Comparison of ENCODE assay signal across 8 mouse cellular contexts in genomic region chr2:129593141-129593875, GRCm38 (mm10). TPM values are rescaled to one million over a fixed set of nuclear protein-coding genes. Genes with fewer than 3 reads are reported as not detected.
DNase-seq lines count a peak whose midpoint lies in the region; ATAC-seq and TF ChIP-seq lines count a peak whose summit lies in the region.

No protein-coding gene starts in this region.

- TF ChIP-seq CTCF in intestine, postnatal 0 days (IDR thresholded peaks at IDR 0.05; ENCODE audit: low read depth): 0 out of 2 replicates have a peak, but pooled peaks have one; percentile 24

- WGBS in intestine, postnatal 0 days: 1% methylated on average over 51 of the region's 77 CpGs
- 0% methylated on average over 43 of the region's 77 CpGs for WGBS in midbrain, embryonic 11.5 days

- H3K36me3 ChIP-seq in intestine, postnatal 0 days (ENCODE audit: control insufficient read depth, insufficient read depth): no peaks in the 10 kb centered on the region
- H3K36me3 ChIP-seq in midbrain, embryonic 11.5 days (ENCODE audit: control insufficient read depth, insufficient read depth, low read length): no peaks in the 10 kb centered on the region

- intact Hi-C loops in left cerebral cortex, postnatal 4 days (cut with DNase I): loop anchor here (5.0 kb wide), 1 partner anchor 91 kb away; no protein-coding TSS in a partner anchor

- peak overlapping the region; percentile 67 for H3K9ac ChIP-seq in intestine, postnatal 0 days (ENCODE audit: low read depth, low read length)
- H3K9ac ChIP-seq in midbrain, embryonic 11.5 days (ENCODE audit: low read length): peak overlapping the region; percentile 80

- peak; percentile 85 to 88 for DNase-seq in adrenal gland, postnatal 36 days
- peak; percentile 51 for DNase-seq in embryo, embryonic 11.5 days (ENCODE audit: low read depth, low spot score)
- peak; percentile 76 to 80 for DNase-seq in gastrocnemius, postnatal 4 days (ENCODE audit: low spot score in 2 of 2)
- DNase-seq in left cerebral cortex, postnatal 4 days: peak; percentile 85
- DNase-seq in midbrain, embryonic 11.5 days (ENCODE audit: low spot score, missing footprints): peak; percentile 97
- DNase-seq in spleen, postnatal 10 days (ENCODE audit: low spot score in 2 of 2): peak; percentile 29 to 53
- no peak for DNase-seq in c-Kit-positive CD71-positive TER-119-positive erythroid progenitor cells, embryonic 14.5 days (ENCODE audit: low spot score)

- peak; percentile 62 for ATAC-seq in intestine, postnatal 0 days
- ATAC-seq in midbrain, embryonic 11.5 days (ENCODE audit: low FRiP score): peak; percentile 88

- peaks cover 3% of the 10 kb centered on the region; the same call in 1 of the 2 replicates for H3K4me1 ChIP-seq in intestine, postnatal 0 days (replicated peaks; ENCODE audit: control insufficient read depth, insufficient read depth, low read length)
- peaks cover 18% of the 10 kb centered on the region for H3K4me1 ChIP-seq in midbrain, embryonic 11.5 days (ENCODE audit: control insufficient read depth, insufficient read depth, low read length)

- H3K4me2 ChIP-seq in intestine, postnatal 0 days (replicated peaks; ENCODE audit: low read depth): peak overlapping the region; percentile 95
- peak overlapping the region; percentile 80 for H3K4me2 ChIP-seq in midbrain, embryonic 11.5 days

- peak overlapping the region; percentile 58 for H3K27ac ChIP-seq in intestine, postnatal 0 days (ENCODE audit: low read depth, low read length)
- H3K27ac ChIP-seq in midbrain, embryonic 11.5 days (ENCODE audit: low read depth, low read length): peak overlapping the region; percentile 77

- peak overlapping the region; percentile 70 for H3K4me3 ChIP-seq in intestine, postnatal 0 days (ENCODE audit: low read depth, low read length)
- H3K4me3 ChIP-seq in midbrain, embryonic 11.5 days (ENCODE audit: low read depth, low read length): peak overlapping the region; percentile 67

- no peaks in the 10 kb centered on the region for H3K9me3 ChIP-seq in intestine, postnatal 0 days (ENCODE audit: control insufficient read depth)
- H3K9me3 ChIP-seq in midbrain, embryonic 11.5 days (ENCODE audit: control insufficient read depth, low read length): no peaks in the 10 kb centered on the region

- H3K27me3 ChIP-seq in intestine, postnatal 0 days (replicated peaks; ENCODE audit: control insufficient read depth, insufficient read depth, low read length): no peaks in the 10 kb centered on the region
- H3K27me3 ChIP-seq in midbrain, embryonic 11.5 days (ENCODE audit: control insufficient read depth, insufficient read depth, low read length): peaks cover 3% of the 10 kb centered on the region; the same call in 1 of the 2 replicates

RNA-seq across cellular contexts. Expression of gene Sirpa, which starts 0.7 kb away (rescaled TPM):
- 10 to 100 TPM; 37.5 to 66.5 TPM for total RNA-seq in adrenal gland, postnatal 36 days (2021)
- 10 to 100 TPM; 43.1 to 46.2 TPM for total RNA-seq in gastrocnemius, postnatal 4 days (2021)
- 9.5 and 9.7 TPM in 2 replicates for polyA plus RNA-seq in intestine, postnatal 0 days (2015; fragmentation: Nextera tagmentation; extraction: Ambion mirVana)
- total RNA-seq in left cerebral cortex, postnatal 4 days (2021): 100 to 1,000 TPM; 110 to 121 TPM
- polyA plus RNA-seq in midbrain, embryonic 11.5 days (2014; fragmentation: Nextera tagmentation; extraction: Ambion mirVana): 16.0 and 17.9 TPM in 2 replicates

RNA-seq across cellular contexts. Expression of gene F830045P16Rik, which starts 56.9 kb away (rescaled TPM):
- not detected for total RNA-seq in adrenal gland, postnatal 36 days (2021)
- total RNA-seq in gastrocnemius, postnatal 4 days (2021): under 1 TPM in 1 of 2 experiments, not detected in 1; 0.18 TPM
- polyA plus RNA-seq in intestine, postnatal 0 days (2015; fragmentation: Nextera tagmentation; extraction: Ambion mirVana): not detected in 2 replicates
- under 1 TPM in 1 of 2 experiments, not detected in 1; 0.18 TPM for total RNA-seq in left cerebral cortex, postnatal 4 days (2021)
- 0.10 TPM in 1 of 2 replicates, not detected in the other for polyA plus RNA-seq in midbrain, embryonic 11.5 days (2014; fragmentation: Nextera tagmentation; extraction: Ambion mirVana)
